Mouse (Mus musculus): Measurements from ENCODE around the gene Ggt7. TPM values are rescaled to one million over a fixed set of nuclear protein-coding genes. Genes with fewer than 3 reads are reported as not detected.
A peak's percentile ranks its signal among the peaks of the same experiment; 100 is the strongest.

The Ggt7 gene
- polyA plus RNA-seq, 1 experiment from 2014 or later, result 4.3 TPM

- Histone ChIP-seq H3K4me1 (no peaks in the 10 kb centered on the region), H3K9me3 (no peaks in the 10 kb centered on the region), H3K27ac (no peak overlapping the region), H3K4me2 (no peak overlapping the region), H3K9ac (no peak overlapping the region), H3K36me3 (no peaks in the 10 kb centered on the region), H3K27me3 (no peaks in the 10 kb centered on the region), H3K4me3 (no peak overlapping the region)
- WGBS, result 57% methylated on average over 5 of the region's 5 CpGs
- ATAC-seq (ENCODE audit: borderline replicate concordance, extremely low read depth, low FRiP score, low TSS enrichment), result no peak
Measured at GRCm38 (mm10) chr2:155537761-155538462, 19.9 kb upstream of the Ggt7 start.

DNA sequence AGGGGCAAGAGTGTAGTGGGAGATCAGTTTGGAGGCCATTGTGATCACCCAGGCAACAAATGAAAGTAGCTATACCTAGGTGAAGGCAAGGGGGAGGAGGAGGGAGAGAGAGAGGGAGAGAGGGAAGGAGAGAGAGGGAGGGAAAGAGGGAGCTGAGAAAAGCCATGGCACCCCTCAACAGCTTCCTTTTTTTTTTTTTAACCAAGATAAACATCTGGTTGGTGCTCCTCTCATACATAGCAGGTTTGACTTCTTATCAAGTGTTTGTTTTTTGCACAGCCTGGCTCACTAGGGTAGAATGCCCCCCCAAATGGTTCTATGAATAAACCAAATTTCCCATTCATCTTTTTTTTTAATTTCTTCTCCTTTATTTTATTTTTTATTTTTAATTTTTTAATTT, 18.3 kb upstream of the Ggt7 start:
- H3K36me3 ChIP-seq, result no peaks in the 10 kb centered on the region
- ATAC-seq (ENCODE audit: borderline replicate concordance, extremely low read depth, low FRiP score, low TSS enrichment), result no peak
- no peaks in the 10 kb centered on the region for H3K9me3 ChIP-seq
- H3K4me2 ChIP-seq, result no peak overlapping the region
- no peak overlapping the region for H3K9ac ChIP-seq
- no peaks in the 10 kb centered on the region for H3K4me1 ChIP-seq
- H3K27ac ChIP-seq, result no peak overlapping the region
- H3K27me3 ChIP-seq, result no peaks in the 10 kb centered on the region
- no peak overlapping the region for H3K4me3 ChIP-seq

DNA sequence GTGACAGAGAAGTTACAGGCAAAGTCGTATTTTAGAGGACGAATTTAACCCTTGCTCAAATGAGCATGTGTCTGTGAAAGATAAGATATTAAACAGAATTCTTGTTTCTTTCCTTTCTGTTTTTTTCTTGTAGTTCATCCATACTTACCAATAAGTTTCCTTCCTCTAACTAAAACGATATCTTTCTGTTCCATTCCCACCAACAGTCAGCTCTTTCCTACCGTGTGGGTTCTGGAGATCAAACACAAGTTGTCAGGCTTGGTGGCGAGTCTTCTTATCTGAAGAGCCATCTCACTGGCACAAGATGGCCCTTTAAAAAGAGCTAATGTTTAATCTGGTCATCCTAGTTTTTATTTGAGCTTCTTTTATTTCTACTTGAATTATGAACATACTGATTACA, 9.3 kb upstream of the Ggt7 start:
- H3K27ac ChIP-seq, result no peak overlapping the region
- ATAC-seq (ENCODE audit: borderline replicate concordance, extremely low read depth, low FRiP score, low TSS enrichment), result no peak

GRCm38 (mm10) chr2:155524378-155524777, 6.3 kb upstream of the Ggt7 start:
- no peak overlapping the region for H3K4me3 ChIP-seq
- H3K36me3 ChIP-seq, result no peaks in the 10 kb centered on the region
- no peaks in the 10 kb centered on the region for H3K9me3 ChIP-seq
- no peaks in the 10 kb centered on the region for H3K4me1 ChIP-seq
- H3K9ac ChIP-seq, result no peak overlapping the region
- H3K27ac ChIP-seq, result no peak overlapping the region
- WGBS, result 49% methylated on average over 1 of the region's 1 CpGs
- ATAC-seq (ENCODE audit: borderline replicate concordance, extremely low read depth, low FRiP score, low TSS enrichment), result no peak
- no peaks in the 10 kb centered on the region for H3K27me3 ChIP-seq
- no peak overlapping the region for H3K4me2 ChIP-seq

More for the DNA sequence above, 9.3 kb upstream of the Ggt7 start:
- Histone ChIP-seq H3K4me1 (no peaks in the 10 kb centered on the region), H3K4me3 (no peak overlapping the region), H3K9ac (no peak overlapping the region), H3K36me3 (no peaks in the 10 kb centered on the region), H3K27me3 (no peaks in the 10 kb centered on the region), H3K4me2 (no peak overlapping the region), H3K9me3 (no peaks in the 10 kb centered on the region)
- WGBS, result 43% methylated on average over 5 of the region's 5 CpGs

DNA sequence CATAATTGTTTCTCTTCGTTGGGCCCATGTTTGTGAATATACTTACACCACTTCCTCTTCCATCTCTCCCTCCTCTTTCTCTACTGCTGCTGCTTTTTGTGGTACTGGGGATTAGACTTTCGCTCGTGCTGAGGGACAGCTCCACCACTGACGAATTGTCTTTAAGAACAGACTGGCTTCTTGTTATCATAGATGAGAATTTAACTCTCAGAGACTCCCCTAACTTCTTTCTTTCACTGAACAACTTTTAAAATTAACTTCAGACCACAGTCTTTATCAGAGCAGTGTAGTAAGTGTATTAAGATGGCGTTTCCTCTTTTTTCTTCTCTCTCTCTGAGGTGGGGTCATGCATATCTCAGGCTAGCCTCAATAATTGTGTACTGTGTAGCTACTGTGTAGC, 5.7 kb upstream of the Ggt7 start:
- whole genome bisulfite sequencing, result 53% methylated on average over 5 of the region's 5 CpGs
- Histone ChIP-seq H3K27ac (no peak overlapping the region), H3K9ac (no peak overlapping the region), H3K4me1 (0 out of 2 replicates have a peak, but pooled peaks cover under 1% of the 10 kb centered on the region), H3K9me3 (no peaks in the 10 kb centered on the region), H3K36me3 (no peaks in the 10 kb centered on the region), H3K4me3 (no peak overlapping the region), H3K27me3 (no peaks in the 10 kb centered on the region), H3K4me2 (no peak overlapping the region)
- ATAC-seq (ENCODE audit: borderline replicate concordance, extremely low read depth, low FRiP score, low TSS enrichment), result no peak

GRCm38 (mm10) chr2:155518531-155519270, 664 bp upstream of the Ggt7 start:
- H3K27ac ChIP-seq, result no peak overlapping the region
- peaks cover 26% of the 10 kb centered on the region for H3K27me3 ChIP-seq
- H3K4me2 ChIP-seq, result peak overlapping the region; percentile 80
- 26% methylated on average over 18 of the region's 18 CpGs for WGBS
- peaks cover 16% of the 10 kb centered on the region for H3K4me1 ChIP-seq
- no peaks in the 10 kb centered on the region for H3K36me3 ChIP-seq
- no peaks in the 10 kb centered on the region for H3K9me3 ChIP-seq
- H3K4me3 ChIP-seq, result peak overlapping the region; percentile 90
- peak overlapping the region; percentile 55 for H3K9ac ChIP-seq
- ATAC-seq (ENCODE audit: borderline replicate concordance, extremely low read depth, low FRiP score, low TSS enrichment), result no peak

GRCm38 (mm10) chr2:155515941-155516340, 2.1 kb downstream of the Ggt7 start:
- Histone ChIP-seq H3K9me3 (no peaks in the 10 kb centered on the region), H3K36me3 (no peaks in the 10 kb centered on the region), H3K4me3 (no peak overlapping the region), H3K9ac (no peak overlapping the region), H3K27ac (no peak overlapping the region), H3K4me1 (peaks cover 16% of the 10 kb centered on the region), H3K27me3 (peaks cover 36% of the 10 kb centered on the region), H3K4me2 (no peak overlapping the region)
- ATAC-seq (ENCODE audit: borderline replicate concordance, extremely low read depth, low FRiP score, low TSS enrichment), result no peak
- 6% methylated on average over 1 of the region's 1 CpGs for WGBS

DNA sequence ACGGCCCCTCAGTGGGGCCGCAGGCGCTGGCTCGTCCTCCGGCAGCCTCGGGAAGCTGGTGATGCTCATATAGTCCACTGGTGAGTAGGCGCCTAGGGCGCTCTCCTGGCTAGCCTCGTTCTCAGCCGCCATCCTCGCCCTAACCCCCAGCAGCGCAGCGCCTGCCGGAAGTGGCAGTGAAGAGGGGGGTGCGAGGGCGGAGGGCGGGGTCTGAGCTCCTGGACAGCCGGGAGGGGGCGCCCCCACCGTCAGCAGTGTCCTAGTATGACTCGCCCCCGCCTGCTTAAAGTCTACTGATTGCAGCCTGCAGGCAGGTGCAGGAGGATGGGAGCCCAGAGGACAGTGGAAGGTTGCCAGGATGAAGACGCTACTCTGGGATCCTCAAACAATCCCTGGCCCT, 3.4 kb downstream of the Ggt7 start:
- Histone ChIP-seq H3K4me3 (peak overlapping the region; percentile 30), H3K27ac (no peak overlapping the region), H3K36me3 (no peaks in the 10 kb centered on the region), H3K9me3 (no peaks in the 10 kb centered on the region), H3K9ac (peak overlapping the region; percentile 18; the same call in 1 of the 2 replicates), H3K4me2 (peak overlapping the region; percentile 53), H3K27me3 (peaks cover 36% of the 10 kb centered on the region), H3K4me1 (peaks cover 16% of the 10 kb centered on the region)
- 5% methylated on average over 23 of the region's 23 CpGs for WGBS
- ATAC-seq (ENCODE audit: borderline replicate concordance, extremely low read depth, low FRiP score, low TSS enrichment), result no peak

- Histone ChIP-seq H3K4me2 (no peak overlapping the region), H3K9me3 (no peaks in the 10 kb centered on the region), H3K4me3 (no peak overlapping the region), H3K36me3 (no peaks in the 10 kb centered on the region), H3K27ac (no peak overlapping the region), H3K4me1 (peaks cover 14% of the 10 kb centered on the region), H3K9ac (no peak overlapping the region), H3K27me3 (peaks cover 36% of the 10 kb centered on the region)
- 50% methylated on average over 5 of the region's 5 CpGs for WGBS
- no peak for ATAC-seq (ENCODE audit: borderline replicate concordance, extremely low read depth, low FRiP score, low TSS enrichment)
Measured at GRCm38 (mm10) chr2:155513543-155513942, 4.5 kb downstream of the Ggt7 start.

DNA sequence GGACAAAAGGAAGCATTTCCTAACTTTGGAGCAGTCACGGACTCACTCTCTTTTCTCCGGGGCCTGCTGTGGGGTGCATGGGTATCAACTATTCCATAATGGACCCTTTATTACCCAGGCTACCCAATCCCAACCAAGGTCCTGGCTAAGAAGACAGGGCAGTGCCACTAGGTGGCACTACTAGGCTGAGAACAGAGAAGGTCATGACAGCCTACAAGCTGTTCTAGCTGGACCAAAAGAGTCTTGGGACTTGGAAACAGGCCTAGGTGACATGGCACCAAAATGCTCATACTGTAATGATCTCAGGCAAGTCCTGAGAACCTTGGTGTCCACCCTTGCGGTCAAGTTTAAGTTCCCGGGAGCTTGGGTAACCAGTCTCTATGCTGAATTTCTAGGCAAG, 5.6 kb downstream of the Ggt7 start:
- Histone ChIP-seq H3K9ac (no peak overlapping the region), H3K4me2 (no peak overlapping the region), H3K36me3 (no peaks in the 10 kb centered on the region), H3K4me3 (no peak overlapping the region), H3K9me3 (no peaks in the 10 kb centered on the region), H3K27me3 (peaks cover 36% of the 10 kb centered on the region), H3K4me1 (peaks cover 12% of the 10 kb centered on the region), H3K27ac (no peak overlapping the region)
- 58% methylated on average over 4 of the region's 4 CpGs for WGBS
- no peak for ATAC-seq (ENCODE audit: borderline replicate concordance, extremely low read depth, low FRiP score, low TSS enrichment)

- Histone ChIP-seq H3K9ac (no peak overlapping the region), H3K4me2 (no peak overlapping the region), H3K27ac (no peak overlapping the region), H3K36me3 (no peaks in the 10 kb centered on the region), H3K4me3 (no peak overlapping the region), H3K4me1 (peaks cover 6% of the 10 kb centered on the region; the same call in 1 of the 2 replicates), H3K9me3 (no peaks in the 10 kb centered on the region), H3K27me3 (peaks cover 2% of the 10 kb centered on the region; the same call in 1 of the 2 replicates)
- 64% methylated on average over 10 of the region's 10 CpGs for WGBS
- no peak for ATAC-seq (ENCODE audit: borderline replicate concordance, extremely low read depth, low FRiP score, low TSS enrichment)
Measured at GRCm38 (mm10) chr2:155507721-155508470, 10.1 kb downstream of the Ggt7 start.

DNA sequence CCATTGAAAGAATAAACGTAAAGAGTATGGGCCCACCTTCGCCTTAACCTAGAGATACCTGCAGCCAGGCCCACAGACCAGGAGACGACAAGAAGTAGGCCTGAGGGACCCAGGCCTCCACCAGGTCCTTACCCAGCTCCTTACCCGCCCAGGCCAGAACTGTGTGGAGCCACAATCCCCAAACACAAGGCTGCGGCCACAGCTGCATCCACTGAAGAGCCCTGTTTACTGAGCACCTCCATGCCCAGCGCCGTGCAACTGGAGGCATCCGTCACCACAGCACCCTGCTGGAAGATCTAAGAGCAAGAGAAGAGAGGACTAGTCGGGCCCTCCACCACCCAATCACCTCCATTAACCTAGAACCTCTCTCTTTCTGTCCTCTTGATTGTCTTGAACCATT, 12.2 kb downstream of the Ggt7 start:
- 84% methylated on average over 9 of the region's 9 CpGs for WGBS
- no peak for ATAC-seq (ENCODE audit: borderline replicate concordance, extremely low read depth, low FRiP score, low TSS enrichment)
- Histone ChIP-seq H3K27me3 (no peaks in the 10 kb centered on the region), H3K27ac (no peak overlapping the region), H3K4me1 (peaks cover 6% of the 10 kb centered on the region; the same call in 1 of the 2 replicates), H3K36me3 (no peaks in the 10 kb centered on the region), H3K9me3 (no peaks in the 10 kb centered on the region), H3K9ac (no peak overlapping the region), H3K4me2 (no peak overlapping the region), H3K4me3 (no peak overlapping the region)

Data from lung, embryonic 15.5 days (tissue).